In genomic region chr14:59626711-59627110, GRCm38 (mm10) we compare ENCODE assay signal across 8 mouse cellular contexts. TPM values are rescaled to one million over a fixed set of nuclear protein-coding genes. Genes with fewer than 3 reads are reported as not detected.
DNase-seq lines count a peak whose midpoint lies in the region; ATAC-seq and TF ChIP-seq lines count a peak whose summit lies in the region.

No protein-coding gene starts in this region.

- H3K4me1 ChIP-seq in heart, embryonic 10.5 days = peaks cover 37% of the 10 kb centered on the region
- peaks cover 26% of the 10 kb centered on the region for H3K4me1 ChIP-seq in embryonic facial prominence, embryonic 15.5 days
- peaks cover 40% of the 10 kb centered on the region for H3K4me1 ChIP-seq in kidney, embryonic 15.5 days
- peaks cover 27% of the 10 kb centered on the region for H3K4me1 ChIP-seq in midbrain, embryonic 13.5 days (replicated peaks)
- no peaks in the 10 kb centered on the region for H3K4me1 ChIP-seq in thymus, adult 2 months (replicated peaks; ENCODE audit: control insufficient read depth, insufficient read depth, low read length)

- peak overlapping the region; percentile 96 for H3K4me2 ChIP-seq in embryonic facial prominence, embryonic 15.5 days (replicated peaks)
- peak overlapping the region; percentile 93 for H3K4me2 ChIP-seq in kidney, embryonic 15.5 days
- H3K4me2 ChIP-seq in midbrain, embryonic 13.5 days (replicated peaks) = peak overlapping the region; percentile 81

- H3K9me3 ChIP-seq in heart, embryonic 10.5 days = no peaks in the 10 kb centered on the region
- no peaks in the 10 kb centered on the region for H3K9me3 ChIP-seq in embryonic facial prominence, embryonic 15.5 days (replicated peaks)
- H3K9me3 ChIP-seq in kidney, embryonic 15.5 days (replicated peaks) = no peaks in the 10 kb centered on the region
- H3K9me3 ChIP-seq in midbrain, embryonic 13.5 days = no peaks in the 10 kb centered on the region

- peaks cover 3% of the 10 kb centered on the region; the same call in 1 of the 2 replicates for H3K27me3 ChIP-seq in heart, embryonic 10.5 days (ENCODE audit: insufficient read depth, poor library complexity, severe bottlenecking)
- H3K27me3 ChIP-seq in embryonic facial prominence, embryonic 15.5 days = peaks cover 38% of the 10 kb centered on the region
- peaks cover 64% of the 10 kb centered on the region for H3K27me3 ChIP-seq in kidney, embryonic 15.5 days
- peaks cover 50% of the 10 kb centered on the region for H3K27me3 ChIP-seq in midbrain, embryonic 13.5 days
- no peaks in the 10 kb centered on the region; the same call in 1 of the 2 replicates for H3K27me3 ChIP-seq in thymus, adult 2 months (ENCODE audit: control insufficient read depth, insufficient read depth, low read length)

- intact Hi-C loops in heart, postnatal 25 days (cut with DNase I) = no loop called here

- no peak overlapping the region for H3K9ac ChIP-seq in embryonic facial prominence, embryonic 15.5 days
- peak overlapping the region; percentile 63 for H3K9ac ChIP-seq in kidney, embryonic 15.5 days
- peak overlapping the region; percentile 46; the same call in 1 of the 2 replicates for H3K9ac ChIP-seq in midbrain, embryonic 13.5 days (replicated peaks)

- no peak for ATAC-seq in embryonic facial prominence, embryonic 15.5 days (ENCODE audit: insufficient number of reproducible peaks, low FRiP score, low TSS enrichment, low read depth)
- ATAC-seq in kidney, embryonic 15.5 days (replicated peaks; ENCODE audit: low FRiP score) = no peak
- no peak for ATAC-seq in midbrain, embryonic 13.5 days

- TF ChIP-seq POLR2A in thymus, adult 2 months (IDR thresholded peaks at IDR 0.05; ENCODE audit: control insufficient read depth, extremely low read depth, insufficient read depth, low read length, poor library complexity) = no peak

- no peak for DNase-seq in heart, embryonic 10.5 days (ENCODE audit: low spot score)
- DNase-seq in heart, postnatal 25 days (ENCODE audit: low spot score) = no peak
- no peak for DNase-seq in spleen, postnatal 10 days (ENCODE audit: low spot score in 2 of 2)
- DNase-seq in thymus, adult 2 months = no peak
- DNase-seq in layer of hippocampus, adult 9-10 months (ENCODE audit: low spot score) = no peak

- TF ChIP-seq CTCF in thymus, adult 2 months (IDR thresholded peaks at IDR 0.05; ENCODE audit: borderline replicate concordance, control insufficient read depth, extremely low read depth, insufficient read depth, low read length, poor library complexity) = no peak

- H3K36me3 ChIP-seq in heart, embryonic 10.5 days = peaks cover 12% of the 10 kb centered on the region
- no peaks in the 10 kb centered on the region for H3K36me3 ChIP-seq in embryonic facial prominence, embryonic 15.5 days
- peaks cover 15% of the 10 kb centered on the region for H3K36me3 ChIP-seq in kidney, embryonic 15.5 days
- peaks cover 9% of the 10 kb centered on the region for H3K36me3 ChIP-seq in midbrain, embryonic 13.5 days
- no peaks in the 10 kb centered on the region for H3K36me3 ChIP-seq in thymus, adult 2 months (ENCODE audit: control insufficient read depth, insufficient read depth, low read length)

- H3K27ac ChIP-seq in heart, embryonic 10.5 days = peak overlapping the region; percentile 89
- no peak overlapping the region for H3K27ac ChIP-seq in embryonic facial prominence, embryonic 15.5 days (replicated peaks)
- peak overlapping the region; percentile 41; the same call in 1 of the 2 replicates for H3K27ac ChIP-seq in kidney, embryonic 15.5 days
- H3K27ac ChIP-seq in midbrain, embryonic 13.5 days = no peak overlapping the region
- H3K27ac ChIP-seq in thymus, adult 2 months (ENCODE audit: control insufficient read depth, insufficient read depth, low read length) = no peak overlapping the region

- 26% methylated on average over 8 of the region's 8 CpGs for WGBS in heart, embryonic 10.5 days
- WGBS in embryonic facial prominence, embryonic 15.5 days = 17% methylated on average over 8 of the region's 8 CpGs
- 26% methylated on average over 8 of the region's 8 CpGs for whole genome bisulfite sequencing in kidney, embryonic 15.5 days
- 13% methylated on average over 8 of the region's 8 CpGs for WGBS in midbrain, embryonic 13.5 days
- 80% methylated on average over 8 of the region's 8 CpGs for WGBS in thymus, adult 2 months

- H3K4me3 ChIP-seq in heart, embryonic 10.5 days = peak overlapping the region; percentile 73
- peak overlapping the region; percentile 63 for H3K4me3 ChIP-seq in embryonic facial prominence, embryonic 15.5 days (replicated peaks)
- H3K4me3 ChIP-seq in kidney, embryonic 15.5 days (replicated peaks) = peak overlapping the region; percentile 70
- H3K4me3 ChIP-seq in midbrain, embryonic 13.5 days (replicated peaks) = peak overlapping the region; percentile 65
- no peak overlapping the region for H3K4me3 ChIP-seq in thymus, adult 2 months (ENCODE audit: control insufficient read depth, insufficient read depth, low read length)

RNA-seq across cellular contexts. Expression of gene Shisa2, which starts 1.6 kb away (rescaled TPM):
- 9.4 and 23.6 TPM in 2 replicates for polyA plus RNA-seq in heart, embryonic 10.5 days (2016; fragmentation: Nextera tagmentation; extraction: Ambion mirVana)
- total RNA-seq in heart, postnatal 25 days (2021) = 1 to 10 TPM; 1.3 to 1.4 TPM
- polyA plus RNA-seq in embryonic facial prominence, embryonic 15.5 days (2015; fragmentation: Nextera tagmentation; extraction: Ambion mirVana) = 16.7 and 18.8 TPM in 2 replicates
- polyA plus RNA-seq in kidney, embryonic 15.5 days (2015; fragmentation: Nextera tagmentation; extraction: Ambion mirVana) = 15.3 and 16.0 TPM in 2 replicates
- polyA plus RNA-seq in midbrain, embryonic 13.5 days (2015; fragmentation: Nextera tagmentation; extraction: Ambion mirVana) = 2.1 and 6.2 TPM in 2 replicates
- polyA plus RNA-seq in thymus, adult 2 months (2012; rRNA removed) = 32.4 and 37.2 TPM in 2 replicates

RNA-seq across cellular contexts. Expression of gene Cdadc1, which starts 29.0 kb away (rescaled TPM):
- 25.7 and 28.0 TPM in 2 replicates for polyA plus RNA-seq in heart, embryonic 10.5 days (2016; fragmentation: Nextera tagmentation; extraction: Ambion mirVana)
- total RNA-seq in heart, postnatal 25 days (2021) = 10 to 100 TPM; 42.6 to 45.8 TPM
- polyA plus RNA-seq in embryonic facial prominence, embryonic 15.5 days (2015; fragmentation: Nextera tagmentation; extraction: Ambion mirVana) = 32.5 and 33.1 TPM in 2 replicates
- polyA plus RNA-seq in kidney, embryonic 15.5 days (2015; fragmentation: Nextera tagmentation; extraction: Ambion mirVana) = 33.9 and 36.0 TPM in 2 replicates
- 36.4 and 41.9 TPM in 2 replicates for polyA plus RNA-seq in midbrain, embryonic 13.5 days (2015; fragmentation: Nextera tagmentation; extraction: Ambion mirVana)
- polyA plus RNA-seq in thymus, adult 2 months (2012; rRNA removed) = 6.2 and 6.4 TPM in 2 replicates

Comparison
In these comparisons a context has a peak if more than half of its experiments do, and no peak if none do; other contexts are left out.
1. H3K27ac ChIP-seq: peak in heart, embryonic 10.5 days (single experiment) and kidney, embryonic 15.5 days (single experiment); none in embryonic facial prominence, embryonic 15.5 days (single experiment), midbrain, embryonic 13.5 days (single experiment) and thymus, adult 2 months (single experiment).
2. Peak in every context shown above with its lines, with median percentiles within 50 percentile points of each other: H3K4me2 ChIP-seq.